ENCODE assay signal across 20 mouse cellular contexts in the genomic region with DNA sequence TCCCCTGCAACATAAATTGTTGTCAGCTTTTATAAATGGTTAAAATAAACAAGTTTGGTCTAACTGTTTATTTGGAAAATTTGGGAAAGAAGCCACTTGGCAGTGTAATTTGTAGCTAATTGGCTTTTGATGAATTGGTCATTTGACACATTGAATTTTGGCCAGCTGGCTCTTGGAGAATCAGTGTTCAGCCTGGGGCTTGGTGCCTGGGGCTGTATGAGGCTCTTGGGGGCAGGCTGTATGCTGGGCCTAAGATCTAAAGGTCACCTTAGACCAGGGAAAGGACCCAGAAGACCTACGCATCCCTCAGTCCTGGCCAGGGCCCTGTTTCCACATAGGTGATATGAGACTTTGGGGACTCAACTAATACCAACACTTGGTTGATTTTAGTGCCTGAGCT.
DNase-seq lines count a peak whose midpoint lies in the region; ATAC-seq and TF ChIP-seq lines count a peak whose summit lies in the region.
"Had no signal": no experiment of that assay in that cellular context is flagged by ENCODE, and none has a peak within 500 bp of the region (broad histone marks: within the 10 kb centered on the region; RNA-seq: fewer than 3 reads in every experiment).

No protein-coding gene starts in this region.

- no peaks in the 10 kb centered on the region for H3K4me1 ChIP-seq in kidney, embryonic 16.5 days (ENCODE audit: insufficient read depth, low read length)
- H3K4me1 ChIP-seq in midbrain, postnatal 0 days (ENCODE audit: insufficient read depth, low read length): no peaks in the 10 kb centered on the region
- H3K4me1 ChIP-seq in midbrain, embryonic 14.5 days (ENCODE audit: control insufficient read depth, insufficient read depth, low read length): no peaks in the 10 kb centered on the region
- peaks cover 8% of the 10 kb centered on the region; the same call in 1 of the 2 replicates for H3K4me1 ChIP-seq in intestine, embryonic 15.5 days (replicated peaks)
- H3K4me1 ChIP-seq: midbrain, embryonic 12.5 days had no signal

- H3K9me3 ChIP-seq in kidney, embryonic 16.5 days (ENCODE audit: low read length): no peaks in the 10 kb centered on the region
- no peaks in the 10 kb centered on the region for H3K9me3 ChIP-seq in midbrain, postnatal 0 days (ENCODE audit: low read length)
- no peaks in the 10 kb centered on the region for H3K9me3 ChIP-seq in midbrain, embryonic 14.5 days (ENCODE audit: control insufficient read depth, low read length)
- H3K9me3 ChIP-seq in intestine, embryonic 15.5 days: no peaks in the 10 kb centered on the region
- H3K9me3 ChIP-seq: forebrain, embryonic 15.5 days; heart, embryonic 10.5 days; hindbrain, embryonic 10.5 days; midbrain, embryonic 12.5 days; neural tube, embryonic 13.5 days had no signal

- 83% methylated on average over 1 of the region's 1 CpGs for WGBS in kidney, embryonic 16.5 days
- 93% methylated on average over 1 of the region's 1 CpGs for WGBS in midbrain, postnatal 0 days
- 90% methylated on average over 1 of the region's 1 CpGs for WGBS in midbrain, embryonic 14.5 days
- WGBS in intestine, embryonic 15.5 days: 81% methylated on average over 1 of the region's 1 CpGs

- H3K4me3 ChIP-seq in kidney, embryonic 16.5 days (ENCODE audit: low read length): no peak overlapping the region
- H3K4me3 ChIP-seq in midbrain, postnatal 0 days (ENCODE audit: low read depth, low read length): no peak overlapping the region
- H3K4me3 ChIP-seq in midbrain, embryonic 14.5 days (replicated peaks; ENCODE audit: low read depth, low read length): no peak overlapping the region
- no peak overlapping the region for H3K4me3 ChIP-seq in intestine, embryonic 15.5 days (replicated peaks)
- H3K4me3 ChIP-seq: forebrain, embryonic 15.5 days; heart, embryonic 10.5 days; hindbrain, embryonic 10.5 days; midbrain, embryonic 12.5 days; neural tube, embryonic 13.5 days had no signal

- TF ChIP-seq CTCF in midbrain, postnatal 0 days (IDR thresholded peaks at IDR 0.05): no peak

- no peak overlapping the region for H3K9ac ChIP-seq in kidney, embryonic 16.5 days (replicated peaks; ENCODE audit: low read length)
- no peak overlapping the region for H3K9ac ChIP-seq in midbrain, postnatal 0 days (replicated peaks; ENCODE audit: low read length, poor library complexity, severe bottlenecking)
- no peak overlapping the region for H3K9ac ChIP-seq in midbrain, embryonic 14.5 days (replicated peaks; ENCODE audit: low read length)
- H3K9ac ChIP-seq in intestine, embryonic 15.5 days: no peak overlapping the region
- H3K9ac ChIP-seq: forebrain, embryonic 15.5 days; midbrain, embryonic 12.5 days; neural tube, embryonic 13.5 days had no signal

- DNase-seq in heart, adult 11 months: peak; percentile 66
- no peak for DNase-seq in heart, adult 9 months (ENCODE audit: low spot score in 2 of 2)
- DNase-seq in kidney, postnatal 25 days: peak; percentile 22 to 43
- DNase-seq in midbrain, postnatal 0 days (ENCODE audit: low spot score): peak; percentile 65
- DNase-seq in midbrain, embryonic 14.5 days: no peak
- DNase-seq in adipocyte (ENCODE audit: low spot score): peak; percentile 77
- DNase-seq: adrenal gland, postnatal 10 days; cerebellum, adult 11-12 months; embryo, embryonic 11 days; layer of hippocampus, postnatal 36 days; liver; thymus, postnatal 36 days had no signal

- no peak overlapping the region for H3K4me2 ChIP-seq in kidney, embryonic 16.5 days (replicated peaks; ENCODE audit: low read depth, low read length)
- H3K4me2 ChIP-seq in midbrain, postnatal 0 days (ENCODE audit: low read depth, low read length, poor library complexity, severe bottlenecking): no peak overlapping the region
- H3K4me2 ChIP-seq in midbrain, embryonic 14.5 days (ENCODE audit: low read length): no peak overlapping the region
- no peak overlapping the region for H3K4me2 ChIP-seq in intestine, embryonic 15.5 days (replicated peaks)
- H3K4me2 ChIP-seq: forebrain, embryonic 15.5 days; midbrain, embryonic 12.5 days; neural tube, embryonic 13.5 days had no signal

- H3K27ac ChIP-seq in kidney, embryonic 16.5 days (ENCODE audit: low read length): no peak overlapping the region
- H3K27ac ChIP-seq in midbrain, postnatal 0 days (ENCODE audit: low read depth, low read length): no peak overlapping the region
- H3K27ac ChIP-seq in midbrain, embryonic 14.5 days (replicated peaks; ENCODE audit: low read depth, low read length): no peak overlapping the region
- no peak overlapping the region for H3K27ac ChIP-seq in intestine, embryonic 15.5 days
- H3K27ac ChIP-seq: forebrain, embryonic 15.5 days; heart, embryonic 10.5 days; hindbrain, embryonic 10.5 days; midbrain, embryonic 12.5 days had no signal

- no peak for ATAC-seq in kidney, embryonic 16.5 days (ENCODE audit: low FRiP score, low TSS enrichment)
- no peak for ATAC-seq in midbrain, postnatal 0 days (ENCODE audit: low FRiP score)
- no peak for ATAC-seq in midbrain, embryonic 14.5 days (ENCODE audit: low FRiP score, low TSS enrichment)
- ATAC-seq in intestine, embryonic 15.5 days: no peak

- H3K36me3 ChIP-seq in kidney, embryonic 16.5 days (ENCODE audit: insufficient read depth, low read length): no peaks in the 10 kb centered on the region
- no peaks in the 10 kb centered on the region for H3K36me3 ChIP-seq in midbrain, postnatal 0 days (ENCODE audit: insufficient read depth, low read length)
- no peaks in the 10 kb centered on the region for H3K36me3 ChIP-seq in midbrain, embryonic 14.5 days (ENCODE audit: control insufficient read depth, insufficient read depth, low read length)
- H3K36me3 ChIP-seq in intestine, embryonic 15.5 days: no peaks in the 10 kb centered on the region
- H3K36me3 ChIP-seq: forebrain, embryonic 15.5 days; heart, embryonic 10.5 days; hindbrain, embryonic 10.5 days; midbrain, embryonic 12.5 days; neural tube, embryonic 13.5 days had no signal

- H3K27me3 ChIP-seq in kidney, embryonic 16.5 days (ENCODE audit: insufficient read depth, low read length): no peaks in the 10 kb centered on the region
- no peaks in the 10 kb centered on the region for H3K27me3 ChIP-seq in midbrain, postnatal 0 days (ENCODE audit: insufficient read depth, low read length)
- H3K27me3 ChIP-seq in midbrain, embryonic 14.5 days (ENCODE audit: control insufficient read depth, insufficient read depth, low read length): no peaks in the 10 kb centered on the region
- H3K27me3 ChIP-seq in intestine, embryonic 15.5 days (replicated peaks): no peaks in the 10 kb centered on the region
- H3K27me3 ChIP-seq: CH12.LX; forebrain, embryonic 15.5 days; midbrain, embryonic 12.5 days; neural tube, embryonic 13.5 days had no signal

Comparison
In these comparisons a context has a peak if more than half of its experiments do, and no peak if none do; other contexts are left out.
1. DNase-seq: peak in heart, adult 11 months (single experiment), kidney, postnatal 25 days (2 of 2), midbrain, postnatal 0 days (single experiment) and adipocyte (single experiment); none in heart, adult 9 months (0 of 2) and midbrain, embryonic 14.5 days (single experiment).